Mouse (Mus musculus) embryonic facial prominence, embryonic 12.5 days (tissue): ENCODE results near the gene Cc2d1b. TPM values are rescaled to one million over a fixed set of nuclear protein-coding genes. Genes with fewer than 3 reads are reported as not detected.

Experiments used
- ATAC-seq: fragments of 200-750 bp; cut with Nextera tagmentation; 2 replicates; pipeline ENCODE4 v1.8.0; 2017; ENCODE audit not compliant: insufficient number of reproducible peaks, insufficient read depth, low FRiP score, low TSS enrichment
- H3K27ac ChIP-seq: fragments of 300-500 bp; sonication (generic); 2 replicates; pipeline ENCODE4 v1.5.1; 2016; ENCODE audit warnings: mild to moderate bottlenecking
- H3K27me3 ChIP-seq: fragments of 300-500 bp; sonication (generic); 2 replicates; pipeline ENCODE4 v1.6.1; 2016; ENCODE audit warnings: mild to moderate bottlenecking, moderate library complexity
- H3K36me3 ChIP-seq: fragments of 300-500 bp; sonication (generic); 2 replicates; pipeline ENCODE4 v1.6.1; 2016; ENCODE audit warnings: mild to moderate bottlenecking
- H3K4me1 ChIP-seq: fragments of 300-500 bp; sonication (generic); 2 replicates; pipeline ENCODE4 v1.6.1; 2016
- H3K4me2 ChIP-seq: fragments of 300-500 bp; sonication (generic); replicated peaks from 2 replicates; pipeline ENCODE4 v1.6.1; 2016; ENCODE audit warnings: mild to moderate bottlenecking, moderate library complexity
- H3K4me3 ChIP-seq: fragments of 300-500 bp; sonication (generic); 2 replicates; pipeline ENCODE4 v1.5.1; 2016; ENCODE audit warnings: mild to moderate bottlenecking
- H3K9ac ChIP-seq: fragments of 300-500 bp; sonication (generic); 2 replicates; pipeline ENCODE4 v1.6.1; 2016; ENCODE audit warnings: mild to moderate bottlenecking, moderate library complexity
- H3K9me3 ChIP-seq: fragments of 300-500 bp; sonication (generic); 2 replicates; pipeline ENCODE4 v1.6.1; 2016; ENCODE audit warnings: mild to moderate bottlenecking, moderate library complexity
- WGBS: fragments of 180-500 bp; shearing (Covaris S2); methylation state at CpG from one replicate; pipeline ENCODE4 v1.1.7; 2016; 5-methylcytosine and 5-hydroxymethylcytosine counted together
- polyA plus RNA-seq: library from polyadenylated mRNA; unstranded; fragments of >200 nt; fragmentation: Nextera tagmentation; extraction: Ambion mirVana; gene quantifications from 2 replicates; pipeline ENCODE4 v1.2.1, GENCODE M21; 2016

Gene Cc2d1b
- polyA plus RNA-seq, result 30.2 and 34.4 TPM in 2 replicates

DNA sequence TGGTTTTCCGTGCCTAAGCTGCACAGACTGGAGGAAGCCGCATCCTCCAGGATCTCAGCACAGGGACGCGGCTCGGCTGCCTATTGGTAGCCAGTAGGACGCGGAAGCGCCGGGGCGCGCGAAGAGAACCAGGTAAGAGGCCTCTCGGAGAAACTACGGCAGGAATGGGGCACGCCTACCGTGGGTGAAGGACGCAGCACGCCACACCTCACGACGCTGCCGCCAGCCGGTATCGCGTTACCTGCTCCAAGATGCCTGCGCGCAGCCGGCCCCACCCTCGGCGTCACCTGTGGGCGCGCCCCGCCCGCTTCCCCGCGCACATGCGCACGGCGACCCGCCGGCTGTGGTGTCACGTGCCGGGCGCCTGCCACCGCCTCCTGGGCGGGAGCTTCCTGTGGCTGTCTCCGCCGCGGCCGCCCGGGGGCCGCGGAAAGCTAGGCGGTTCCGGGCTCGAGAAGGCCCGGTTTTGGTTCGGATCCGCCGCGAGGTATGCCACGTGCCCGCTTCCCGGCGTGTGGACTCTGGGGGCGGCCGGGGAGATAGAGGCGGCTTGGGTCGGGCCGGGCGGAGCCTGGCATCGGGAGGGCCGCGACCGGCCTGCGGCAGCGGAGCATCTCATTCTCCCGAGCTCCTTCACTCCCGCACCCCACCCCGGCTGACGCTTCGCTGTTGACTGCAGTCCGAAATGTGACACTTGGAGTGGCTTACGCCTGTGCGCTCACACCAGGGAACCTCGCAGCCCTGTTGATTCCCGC, at the start of gene Cc2d1b:
Gene Cc2d1b (plus strand): TSS at position 354 of the 755 bp plus-strand sequence.
- Histone ChIP-seq H3K4me2 (peak within 1 kb of the TSS; percentile 66), H3K9ac (peak within 1 kb of the TSS; percentile 78), H3K4me3 (peak within 1 kb of the TSS; percentile 59), H3K4me1 (peaks cover 13% of the 10 kb centered on the region), H3K27me3 (no peaks in the 10 kb centered on the region), H3K9me3 (no peaks in the 10 kb centered on the region), H3K27ac (peak within 1 kb of the TSS; percentile 83), H3K36me3 (peaks cover 13% of the 10 kb centered on the region)
- ATAC-seq, result peak; percentile 85
- under 1% methylated on average over 83 of the region's 86 CpGs for WGBS

DNA sequence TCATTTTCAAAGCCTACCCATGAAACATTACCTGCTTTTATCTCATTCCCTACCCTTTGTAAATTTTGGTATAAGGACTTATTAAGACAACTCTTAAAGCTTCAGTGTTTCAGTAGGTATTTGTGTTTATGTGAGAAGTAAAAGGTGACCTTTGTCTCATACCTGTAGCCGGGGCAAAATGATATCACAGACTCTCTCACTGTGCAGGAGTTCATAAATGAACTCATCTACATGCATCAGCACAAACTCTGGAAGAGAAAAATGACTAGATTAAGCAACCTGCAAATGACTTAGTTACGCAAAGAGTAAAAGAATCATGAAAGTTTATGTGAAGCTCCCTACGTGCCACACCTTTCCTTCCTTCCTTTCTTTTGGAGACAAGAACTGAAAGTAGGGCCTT, 47.1 kb upstream of the Cc2d1b start:
- H3K4me2 ChIP-seq, result no peak overlapping the region
- no peak overlapping the region for H3K9ac ChIP-seq
- H3K9me3 ChIP-seq, result no peaks in the 10 kb centered on the region
- no peak overlapping the region for H3K4me3 ChIP-seq
- WGBS, result 98% methylated on average over 3 of the region's 3 CpGs
- H3K4me1 ChIP-seq, result peaks cover 6% of the 10 kb centered on the region
- H3K27me3 ChIP-seq, result no peaks in the 10 kb centered on the region
- H3K27ac ChIP-seq, result no peak overlapping the region
- H3K36me3 ChIP-seq, result peaks cover 55% of the 10 kb centered on the region
- no peak for ATAC-seq

DNA sequence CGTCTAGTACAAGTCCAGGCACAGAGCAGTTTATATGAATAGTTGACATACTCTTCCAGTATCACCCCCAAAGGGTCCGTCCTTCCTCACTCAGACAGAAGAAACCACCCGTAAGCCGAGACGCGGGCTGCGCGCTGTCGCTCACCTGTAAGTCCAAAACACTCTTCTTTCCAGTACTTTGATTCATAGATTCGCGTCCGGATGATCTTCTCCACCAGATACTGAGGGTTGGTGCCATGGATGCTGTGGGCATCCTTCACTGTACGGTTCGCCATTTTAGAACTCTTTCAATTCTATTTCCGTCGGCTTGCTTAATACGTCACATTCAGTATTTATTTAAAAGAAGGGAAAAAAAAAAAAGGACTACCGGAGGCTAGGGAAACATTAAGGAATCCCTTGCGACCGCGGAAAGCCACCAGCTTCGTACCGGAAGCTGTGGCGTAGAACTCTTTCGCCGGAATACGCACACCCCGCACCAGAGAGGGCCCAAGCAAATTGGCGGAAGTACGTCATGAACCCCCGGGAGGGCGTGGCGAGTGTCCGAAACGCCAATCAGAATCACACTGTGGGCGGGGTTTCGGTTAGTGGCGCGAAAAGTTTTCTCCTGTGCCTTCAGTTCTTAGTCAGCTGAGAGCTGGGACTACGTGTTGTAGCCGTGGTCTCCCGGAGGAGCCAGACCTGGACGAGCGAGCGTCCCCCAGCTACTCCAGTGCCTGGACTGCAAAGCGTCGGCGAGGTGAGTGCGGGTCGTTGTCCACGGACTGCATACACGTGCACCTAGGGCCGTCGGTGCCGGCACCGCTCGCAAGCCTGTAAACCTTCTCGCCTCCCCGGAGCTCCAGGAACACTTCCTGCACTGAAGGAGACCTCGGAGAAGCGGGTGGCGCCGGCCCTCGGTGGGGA, 40.6 kb upstream of the Cc2d1b start, which contains the start of the genes Prpf38a and Orc1:
Gene Prpf38a (minus strand): TSS at position 497 of the 903 bp plus-strand sequence.
Gene Orc1 (plus strand): TSS at position 584 of the 903 bp plus-strand sequence.
- H3K27me3 ChIP-seq, result no peaks in the 10 kb centered on the region
- WGBS, result under 1% methylated on average over 64 of the region's 64 CpGs
- H3K9ac ChIP-seq, result peak within 1 kb of the TSS; percentile 71
- H3K27ac ChIP-seq, result peak within 1 kb of the TSS; percentile 74
- H3K9me3 ChIP-seq, result no peaks in the 10 kb centered on the region
- peak within 1 kb of the TSS; percentile 85 for H3K4me3 ChIP-seq
- H3K4me2 ChIP-seq, result peak within 1 kb of the TSS; percentile 83
- ATAC-seq, result peak; percentile 94
- H3K36me3 ChIP-seq, result peaks cover 11% of the 10 kb centered on the region
- peaks cover 21% of the 10 kb centered on the region for H3K4me1 ChIP-seq

DNA sequence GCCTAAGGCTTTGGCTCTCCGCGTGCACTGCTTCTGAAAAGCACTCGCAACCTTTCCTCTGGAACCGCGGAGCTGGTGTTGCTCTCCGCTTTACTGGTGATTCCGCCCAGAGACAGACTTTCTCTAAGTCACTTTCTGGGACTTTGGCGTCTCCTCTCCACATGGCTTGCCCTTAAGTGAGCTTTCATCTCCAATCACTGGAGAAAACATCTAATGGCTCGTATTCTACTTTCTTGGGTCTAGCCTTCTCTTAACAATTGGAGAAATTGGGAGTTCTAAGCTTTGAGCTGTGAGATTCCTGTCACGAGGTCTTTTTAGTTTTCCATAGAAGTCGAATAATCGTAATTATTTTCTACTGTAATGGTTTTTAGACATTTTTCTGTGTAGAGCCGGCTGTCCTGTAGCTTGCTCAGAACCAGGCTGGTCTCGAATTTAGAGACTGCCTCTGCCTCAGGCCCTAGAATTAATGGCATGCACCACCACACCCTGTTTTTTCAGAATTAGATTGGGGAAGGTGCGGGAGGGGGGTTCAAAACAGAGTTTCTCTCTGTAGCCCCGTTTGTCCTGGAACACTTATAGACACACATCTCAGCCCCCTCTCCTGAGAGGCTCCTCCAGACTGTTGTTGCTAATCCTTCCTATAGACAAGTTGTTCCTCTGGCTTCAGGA, 39.9 kb upstream of the Cc2d1b start:
- H3K4me2 ChIP-seq, result peak overlapping the region; percentile 80
- peak overlapping the region; percentile 85 for H3K4me3 ChIP-seq
- H3K27me3 ChIP-seq, result no peaks in the 10 kb centered on the region
- H3K36me3 ChIP-seq, result peaks cover 7% of the 10 kb centered on the region
- WGBS, result 2% methylated on average over 16 of the region's 16 CpGs
- peaks cover 21% of the 10 kb centered on the region for H3K4me1 ChIP-seq
- H3K27ac ChIP-seq, result peak overlapping the region; percentile 73
- H3K9ac ChIP-seq, result peak overlapping the region; percentile 71
- ATAC-seq, result no peak
- no peaks in the 10 kb centered on the region for H3K9me3 ChIP-seq

DNA sequence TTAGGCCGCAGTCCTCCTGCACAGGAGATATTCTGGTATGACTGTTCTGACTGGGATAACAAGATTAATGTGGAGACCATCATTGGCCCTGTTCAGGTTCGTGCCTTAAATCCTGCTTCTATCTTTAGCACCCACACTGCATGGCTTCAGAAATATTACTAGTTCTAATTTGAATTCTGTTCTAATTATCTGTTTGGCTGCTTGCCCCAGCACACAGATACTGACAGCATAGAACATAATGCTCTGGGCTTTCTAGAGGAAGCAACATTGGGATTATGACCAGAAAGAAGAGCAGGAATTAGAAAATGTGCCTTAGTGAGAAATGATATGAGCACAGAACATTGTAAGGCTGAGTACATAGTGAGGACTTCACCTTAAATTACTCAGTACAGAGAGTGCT, 26.4 kb upstream of the Cc2d1b start:
- Histone ChIP-seq H3K27ac (no peak overlapping the region), H3K4me1 (no peaks in the 10 kb centered on the region), H3K36me3 (peaks cover 16% of the 10 kb centered on the region; the same call in 1 of the 2 replicates), H3K27me3 (no peaks in the 10 kb centered on the region), H3K4me2 (no peak overlapping the region), H3K9ac (no peak overlapping the region), H3K9me3 (no peaks in the 10 kb centered on the region), H3K4me3 (no peak overlapping the region)
- 90% methylated on average over 2 of the region's 2 CpGs for WGBS
- ATAC-seq, result no peak

DNA sequence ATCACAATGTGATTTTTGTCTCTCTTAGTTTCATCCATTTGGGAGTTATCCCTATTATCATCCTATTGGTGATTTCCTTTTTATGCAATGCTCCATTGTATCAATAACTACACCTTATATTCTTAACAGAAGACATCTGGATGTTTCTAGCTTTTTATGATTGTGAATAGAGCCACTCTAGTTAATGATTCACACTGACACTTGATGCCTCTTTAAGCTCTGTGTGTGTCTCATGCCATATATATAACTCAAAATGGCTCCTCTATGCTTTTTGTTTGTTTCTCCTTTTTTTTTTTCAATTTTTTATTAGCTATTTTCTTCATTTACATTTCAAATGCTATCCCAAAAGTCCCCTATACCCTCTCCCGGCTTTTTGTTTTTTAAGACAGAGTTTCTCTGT, 24.0 kb upstream of the Cc2d1b start:
- no peak for ATAC-seq
- H3K9ac ChIP-seq, result no peak overlapping the region
- H3K36me3 ChIP-seq, result peaks cover 25% of the 10 kb centered on the region; the same call in 1 of the 2 replicates
- no peaks in the 10 kb centered on the region for H3K4me1 ChIP-seq
- H3K27ac ChIP-seq, result no peak overlapping the region
- no peak overlapping the region for H3K4me3 ChIP-seq
- H3K27me3 ChIP-seq, result no peaks in the 10 kb centered on the region
- WGBS, result 83% methylated on average over 1 of the region's 1 CpGs
- no peak overlapping the region for H3K4me2 ChIP-seq
- H3K9me3 ChIP-seq, result no peaks in the 10 kb centered on the region

DNA sequence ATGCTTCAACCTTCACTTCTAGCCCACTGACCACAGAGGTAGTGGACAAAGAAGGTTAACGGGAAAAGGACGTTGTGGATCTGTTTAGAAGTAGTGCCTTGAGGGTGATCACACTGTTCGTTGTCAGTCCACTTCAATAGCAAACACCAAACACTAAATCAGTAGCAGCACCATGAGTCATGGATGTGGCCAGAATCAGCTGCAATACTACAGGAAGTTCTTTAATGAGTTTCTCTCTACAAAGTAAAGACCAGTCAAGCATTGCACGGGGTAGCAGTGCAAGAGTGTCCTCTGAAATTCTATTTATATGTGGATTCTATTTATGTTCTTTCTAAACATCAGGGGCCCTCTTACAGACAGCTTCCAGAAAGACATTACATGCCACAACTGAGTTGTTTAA, 21.4 kb upstream of the Cc2d1b start:
- 86% methylated on average over 4 of the region's 4 CpGs for WGBS
- ATAC-seq, result no peak
- H3K9ac ChIP-seq, result no peak overlapping the region
- H3K4me3 ChIP-seq, result no peak overlapping the region
- H3K4me2 ChIP-seq, result no peak overlapping the region
- no peak overlapping the region for H3K27ac ChIP-seq
- no peaks in the 10 kb centered on the region for H3K9me3 ChIP-seq
- no peaks in the 10 kb centered on the region for H3K4me1 ChIP-seq
- peaks cover 33% of the 10 kb centered on the region for H3K36me3 ChIP-seq
- H3K27me3 ChIP-seq, result no peaks in the 10 kb centered on the region

DNA sequence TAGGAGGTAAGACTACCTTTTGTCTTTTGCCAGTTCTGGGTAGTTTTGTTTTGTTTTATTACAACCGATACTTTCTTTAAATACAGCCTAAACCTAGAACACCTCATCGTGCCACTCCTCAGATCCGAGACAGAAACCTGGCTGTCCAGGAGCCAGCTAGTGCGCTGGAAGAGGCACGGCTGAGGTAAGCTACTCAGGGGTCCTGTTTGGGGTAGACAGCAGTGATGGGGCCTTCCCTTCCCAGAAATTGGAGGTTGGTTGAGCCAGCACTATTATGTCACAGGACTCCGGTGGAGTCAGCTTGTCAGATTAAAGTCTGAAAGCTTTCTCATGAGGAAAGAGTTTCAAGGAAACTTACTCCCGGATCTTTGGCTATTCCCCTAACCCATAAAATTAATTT, 17.9 kb upstream of the Cc2d1b start:
- WGBS, result 97% methylated on average over 7 of the region's 7 CpGs
- no peaks in the 10 kb centered on the region for H3K27me3 ChIP-seq
- no peak overlapping the region for H3K4me3 ChIP-seq
- H3K4me1 ChIP-seq, result no peaks in the 10 kb centered on the region
- no peak overlapping the region for H3K9ac ChIP-seq
- no peaks in the 10 kb centered on the region for H3K9me3 ChIP-seq
- no peak overlapping the region for H3K4me2 ChIP-seq
- H3K36me3 ChIP-seq, result peaks cover 62% of the 10 kb centered on the region
- no peak for ATAC-seq
- H3K27ac ChIP-seq, result no peak overlapping the region

DNA sequence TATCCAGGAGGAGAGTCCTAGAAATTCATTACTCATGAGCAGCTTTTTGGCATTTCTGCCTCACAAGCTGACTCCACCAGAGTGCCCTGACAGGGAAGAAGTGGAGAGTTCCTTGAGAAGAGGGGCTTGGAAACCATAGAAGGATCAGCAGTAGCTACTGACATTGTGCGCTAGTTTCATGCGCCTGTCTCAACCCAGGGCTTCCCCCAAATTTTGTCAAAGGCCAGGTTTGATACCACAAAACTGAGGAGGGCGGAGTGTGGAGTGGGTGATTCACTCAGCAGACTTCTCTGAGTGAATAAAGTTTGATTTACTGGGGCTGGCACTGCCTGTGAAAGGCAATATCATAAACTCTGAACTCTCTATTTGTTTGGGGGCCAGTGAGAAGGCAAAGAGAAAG, 11.1 kb upstream of the Cc2d1b start:
- no peaks in the 10 kb centered on the region for H3K27me3 ChIP-seq
- H3K4me1 ChIP-seq, result no peaks in the 10 kb centered on the region
- no peak overlapping the region for H3K4me3 ChIP-seq
- H3K36me3 ChIP-seq, result peaks cover 32% of the 10 kb centered on the region
- no peak overlapping the region for H3K27ac ChIP-seq
- no peak for ATAC-seq
- WGBS, result 93% methylated on average over 3 of the region's 3 CpGs
- no peak overlapping the region for H3K9ac ChIP-seq
- H3K4me2 ChIP-seq, result no peak overlapping the region
- no peaks in the 10 kb centered on the region for H3K9me3 ChIP-seq

DNA sequence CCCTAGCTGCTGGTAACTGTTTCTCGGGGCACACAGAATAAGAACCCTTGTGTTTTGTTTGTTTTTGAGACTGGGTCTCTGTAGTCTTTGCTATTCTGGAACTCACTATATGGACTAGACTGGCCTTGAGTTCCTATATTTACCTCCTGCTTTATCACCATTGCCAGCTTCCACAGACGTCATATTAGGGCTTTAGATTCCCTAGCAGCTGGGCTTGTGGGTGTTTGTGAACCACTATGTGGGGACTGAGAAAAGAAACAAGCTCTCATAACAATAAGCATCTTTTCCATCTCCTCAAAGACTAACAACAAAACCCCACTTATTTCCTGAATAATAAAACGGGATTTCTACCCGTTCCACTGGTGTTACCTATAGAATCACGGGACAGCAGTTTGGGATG, 8.8 kb upstream of the Cc2d1b start:
- H3K27me3 ChIP-seq, result no peaks in the 10 kb centered on the region
- 86% methylated on average over 5 of the region's 5 CpGs for WGBS
- H3K27ac ChIP-seq, result no peak overlapping the region
- no peak overlapping the region for H3K4me3 ChIP-seq
- H3K9me3 ChIP-seq, result no peaks in the 10 kb centered on the region
- H3K9ac ChIP-seq, result no peak overlapping the region
- no peak overlapping the region for H3K4me2 ChIP-seq
- H3K36me3 ChIP-seq, result peaks cover 11% of the 10 kb centered on the region
- ATAC-seq, result no peak
- no peaks in the 10 kb centered on the region for H3K4me1 ChIP-seq

DNA sequence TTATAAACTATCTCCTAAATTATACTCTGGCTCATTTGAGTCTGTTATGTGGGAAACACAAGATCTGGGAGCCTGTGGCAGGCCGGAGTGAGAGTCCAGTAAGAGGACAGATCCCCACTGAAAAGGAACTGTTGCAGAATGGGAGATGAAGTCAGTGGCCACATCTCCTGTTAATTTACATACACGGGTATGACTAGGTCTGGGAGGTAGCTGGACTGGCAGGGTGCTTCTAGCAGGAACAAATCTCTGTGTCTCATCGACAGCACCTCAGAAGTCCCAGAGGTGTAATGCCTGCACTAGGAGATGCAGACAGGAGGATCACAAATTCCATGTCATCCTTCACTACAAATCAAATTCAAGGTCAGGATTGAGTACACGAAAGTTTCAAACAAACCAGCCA, 1.2 kb upstream of the Cc2d1b start:
- peak overlapping the region; percentile 59; the same call in 1 of the 2 replicates for H3K4me3 ChIP-seq
- peak overlapping the region; percentile 83; the same call in 1 of the 2 replicates for H3K27ac ChIP-seq
- peak overlapping the region; percentile 66 for H3K4me2 ChIP-seq
- no peaks in the 10 kb centered on the region for H3K27me3 ChIP-seq
- H3K4me1 ChIP-seq, result peaks cover 13% of the 10 kb centered on the region
- no peak for ATAC-seq
- H3K36me3 ChIP-seq, result 0 out of 2 replicates have a peak, but pooled peaks cover 5% of the 10 kb centered on the region
- WGBS, result 58% methylated on average over 4 of the region's 4 CpGs
- H3K9me3 ChIP-seq, result no peaks in the 10 kb centered on the region
- peak overlapping the region; percentile 78 for H3K9ac ChIP-seq
